Mouse (Mus musculus): Measurements from ENCODE around the gene Ninj1. TPM values are rescaled to one million over a fixed set of nuclear protein-coding genes. Genes with fewer than 3 reads are reported as not detected.

Gene Ninj1
- polyA plus RNA-seq, 1 experiment from 2014 or later: 24.6 TPM

GRCm38 (mm10) chr13:49202556-49202955 lies 15.3 kb downstream of the Ninj1 start:
- H3K9me3 ChIP-seq: no peaks in the 10 kb centered on the region
- H3K4me3 ChIP-seq: no peak overlapping the region
- no peaks in the 10 kb centered on the region for H3K27me3 ChIP-seq
- H3K36me3 ChIP-seq: no peaks in the 10 kb centered on the region
- H3K4me2 ChIP-seq: no peak overlapping the region
- no peak overlapping the region for H3K27ac ChIP-seq (replicated peaks)
- no peak for ATAC-seq (ENCODE audit: low read depth)
- peaks cover 8% of the 10 kb centered on the region; the same call in 1 of the 2 replicates for H3K4me1 ChIP-seq (replicated peaks)
- 91% methylated on average over 7 of the region's 7 CpGs for WGBS
- no peak overlapping the region for H3K9ac ChIP-seq

DNA sequence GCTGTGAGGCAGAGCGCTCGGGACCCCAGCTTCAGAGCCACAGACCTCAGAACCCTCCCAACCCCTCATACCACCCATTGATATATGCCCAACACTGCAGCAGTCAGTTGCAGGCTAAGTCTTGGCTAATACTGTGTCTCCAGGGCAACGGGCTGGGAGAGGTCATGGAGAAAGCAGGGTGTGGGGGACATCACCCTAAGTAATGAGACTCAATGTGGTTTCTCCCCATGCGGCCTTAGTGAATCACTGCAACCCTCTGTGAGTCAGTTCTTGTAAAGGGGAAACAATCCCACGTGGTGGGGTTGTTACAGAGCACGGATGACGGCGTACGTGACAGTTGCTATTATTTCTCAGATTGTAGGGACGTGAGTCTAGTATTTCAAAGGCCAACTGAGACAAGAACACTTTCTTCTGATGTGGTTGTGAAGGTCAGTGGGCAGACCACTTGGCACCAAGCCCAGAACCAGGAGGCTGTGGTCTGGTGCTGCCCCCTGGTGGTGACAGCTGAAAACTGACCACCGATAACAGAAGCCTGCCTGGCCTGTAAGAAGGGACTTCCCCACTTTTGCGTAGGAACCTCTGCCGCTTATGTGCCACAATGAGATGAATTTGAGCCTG lies 18.2 kb downstream of the Ninj1 start:
- Histone ChIP-seq H3K27me3 (no peaks in the 10 kb centered on the region), H3K4me3 (no peak overlapping the region), H3K27ac (replicated peaks) (no peak overlapping the region), H3K9me3 (no peaks in the 10 kb centered on the region), H3K36me3 (no peaks in the 10 kb centered on the region), H3K9ac (no peak overlapping the region), H3K4me2 (no peak overlapping the region), H3K4me1 (replicated peaks) (peaks cover 8% of the 10 kb centered on the region; the same call in 1 of the 2 replicates)
- WGBS: 39% methylated on average over 13 of the region's 13 CpGs
- peak; percentile 49; the same call in 1 of the 2 replicates for ATAC-seq (ENCODE audit: low read depth)

GRCm38 (mm10) chr13:49206341-49206740 lies 19.1 kb downstream of the Ninj1 start:
- 100% methylated on average over 2 of the region's 2 CpGs for WGBS
- ATAC-seq (ENCODE audit: low read depth): no peak
- peak overlapping the region; percentile 8; the same call in 1 of the 2 replicates for H3K9ac ChIP-seq
- no peaks in the 10 kb centered on the region for H3K27me3 ChIP-seq
- no peak overlapping the region for H3K4me2 ChIP-seq
- H3K27ac ChIP-seq (replicated peaks): no peak overlapping the region
- H3K9me3 ChIP-seq: no peaks in the 10 kb centered on the region
- peaks cover 15% of the 10 kb centered on the region for H3K4me1 ChIP-seq (replicated peaks)
- H3K4me3 ChIP-seq: no peak overlapping the region
- H3K36me3 ChIP-seq: no peaks in the 10 kb centered on the region

DNA sequence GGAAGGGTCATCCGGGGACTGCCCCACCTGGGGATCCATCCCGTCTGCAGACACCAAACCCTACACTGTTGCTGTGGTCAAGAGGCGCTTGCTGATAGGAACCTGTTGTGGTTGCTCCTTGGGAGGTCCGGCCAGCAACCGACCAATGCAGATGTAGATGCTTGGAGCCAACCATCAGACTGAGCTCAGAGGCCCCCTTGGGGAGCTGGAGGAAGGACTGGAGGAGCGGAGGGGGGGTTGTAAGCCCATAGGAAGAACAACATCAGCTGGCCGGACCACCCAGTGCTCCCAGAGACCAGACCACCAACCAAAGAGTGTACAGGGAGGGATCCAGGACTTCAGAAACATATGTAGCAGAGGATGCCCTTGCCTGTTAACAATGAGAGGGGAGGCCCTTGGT lies 22.0 kb downstream of the Ninj1 start:
- H3K27me3 ChIP-seq: no peaks in the 10 kb centered on the region; the same call in 1 of the 2 replicates
- H3K4me3 ChIP-seq: no peak overlapping the region
- no peak overlapping the region for H3K4me2 ChIP-seq
- ATAC-seq (ENCODE audit: low read depth): no peak
- H3K36me3 ChIP-seq: no peaks in the 10 kb centered on the region
- H3K9ac ChIP-seq: no peak overlapping the region
- no peaks in the 10 kb centered on the region for H3K9me3 ChIP-seq
- 71% methylated on average over 7 of the region's 7 CpGs for WGBS
- peaks cover 38% of the 10 kb centered on the region for H3K4me1 ChIP-seq (replicated peaks)
- H3K27ac ChIP-seq (replicated peaks): no peak overlapping the region

DNA sequence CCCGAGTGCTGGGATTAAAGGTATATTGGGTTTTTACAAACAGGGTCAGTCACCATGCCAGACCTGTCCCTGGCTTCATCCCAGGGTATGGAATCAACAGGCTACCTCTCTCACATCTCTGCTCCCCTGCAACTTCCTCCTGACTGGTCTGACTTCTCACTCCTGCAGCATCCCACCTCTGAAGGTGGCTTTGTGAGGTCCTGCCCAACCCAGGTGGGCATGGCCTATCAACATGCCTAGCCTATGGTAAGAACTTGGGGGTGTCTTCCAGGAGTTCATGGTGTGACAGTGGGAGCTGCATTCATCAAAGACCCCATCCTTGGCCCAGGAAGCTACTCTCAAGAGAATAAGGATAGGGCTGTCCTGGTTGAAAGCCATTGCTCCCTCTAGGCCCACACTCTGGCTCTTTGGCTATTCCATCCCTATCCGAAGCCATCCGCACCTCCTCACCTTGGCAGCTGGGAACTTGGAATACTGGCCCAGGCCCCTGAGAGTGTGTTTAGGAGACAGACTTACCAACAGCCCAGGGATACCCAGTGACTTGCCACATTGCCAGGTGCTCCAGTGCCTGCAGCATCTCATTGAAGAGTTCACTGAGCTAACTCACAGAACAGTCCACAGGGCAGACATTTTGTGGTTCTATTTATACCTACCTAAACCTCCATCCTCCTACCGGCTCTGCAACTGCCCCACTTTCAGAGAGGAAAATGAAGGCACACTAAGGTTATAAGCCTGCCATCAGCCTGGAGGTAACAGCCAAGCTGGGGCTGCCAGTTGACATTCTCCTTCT lies 25.6 kb downstream of the Ninj1 start:
- H3K4me3 ChIP-seq: no peak overlapping the region
- H3K4me2 ChIP-seq: no peak overlapping the region
- 87% methylated on average over 4 of the region's 4 CpGs for WGBS
- H3K27me3 ChIP-seq: peaks cover 26% of the 10 kb centered on the region
- peak overlapping the region; percentile 68; the same call in 1 of the 2 replicates for H3K27ac ChIP-seq (replicated peaks)
- H3K4me1 ChIP-seq (replicated peaks): peaks cover 48% of the 10 kb centered on the region
- H3K9ac ChIP-seq: no peak overlapping the region
- ATAC-seq (ENCODE audit: low read depth): no peak
- no peaks in the 10 kb centered on the region for H3K36me3 ChIP-seq
- no peaks in the 10 kb centered on the region for H3K9me3 ChIP-seq

DNA sequence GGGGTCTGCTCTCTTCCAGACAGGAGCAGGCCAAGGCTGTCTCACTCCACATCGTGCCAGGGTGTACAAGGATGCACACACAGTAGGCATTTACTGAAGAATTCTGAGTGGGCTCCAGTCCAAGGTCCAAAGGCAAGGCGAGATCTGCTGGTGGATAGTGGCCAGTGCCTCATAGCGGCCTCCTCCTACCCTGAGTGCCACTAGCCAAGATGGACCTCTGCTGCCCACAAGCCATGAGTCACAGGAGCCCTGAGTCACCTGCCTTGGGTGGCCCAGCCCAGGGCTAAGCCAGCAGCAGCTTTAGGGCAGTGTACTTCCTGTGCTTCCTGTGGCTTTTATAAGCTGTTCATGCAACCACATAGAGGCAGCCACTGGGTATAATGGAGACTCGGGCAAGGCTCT lies 26.2 kb downstream of the Ninj1 start:
- ATAC-seq (ENCODE audit: low read depth): no peak
- 0 out of 2 replicates have a peak overlapping the region, but pooled peaks have one; percentile 31 for H3K9ac ChIP-seq
- peak overlapping the region; percentile 68; the same call in 1 of the 2 replicates for H3K27ac ChIP-seq (replicated peaks)

DNA sequence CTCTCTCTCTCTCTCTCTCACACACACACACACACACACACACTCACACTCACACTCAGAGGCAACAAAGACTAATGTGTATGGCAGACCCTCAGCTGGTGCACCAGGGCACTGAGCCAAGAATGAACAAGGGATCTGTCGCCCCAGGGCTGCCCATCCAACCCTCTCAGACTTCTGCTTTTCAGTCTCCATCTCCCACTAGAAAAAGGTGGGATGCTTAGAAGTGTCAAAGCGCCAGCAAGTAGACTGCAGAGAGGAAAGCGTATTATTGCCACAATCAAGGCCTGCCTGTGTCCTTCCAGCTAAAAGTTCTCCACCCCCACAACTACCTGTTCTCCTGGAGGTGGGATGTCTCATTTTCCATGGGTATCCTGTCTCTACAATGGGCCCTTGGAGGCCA lies 27.2 kb downstream of the Ninj1 start:
- Histone ChIP-seq H3K27me3 (peaks cover 26% of the 10 kb centered on the region), H3K9me3 (no peaks in the 10 kb centered on the region), H3K4me3 (peak overlapping the region; percentile 69), H3K36me3 (no peaks in the 10 kb centered on the region), H3K4me2 (peak overlapping the region; percentile 83), H3K27ac (replicated peaks) (peak overlapping the region; percentile 68; the same call in 1 of the 2 replicates), H3K9ac (no peak overlapping the region), H3K4me1 (replicated peaks) (peaks cover 48% of the 10 kb centered on the region)
- WGBS: 64% methylated on average over 3 of the region's 3 CpGs
- ATAC-seq (ENCODE audit: low read depth): no peak

More for the DNA sequence above, 26.2 kb downstream of the Ninj1 start:
- Histone ChIP-seq H3K27me3 (peaks cover 26% of the 10 kb centered on the region), H3K36me3 (no peaks in the 10 kb centered on the region), H3K4me1 (replicated peaks) (peaks cover 48% of the 10 kb centered on the region), H3K4me3 (no peak overlapping the region), H3K9me3 (no peaks in the 10 kb centered on the region), H3K4me2 (0 out of 2 replicates have a peak overlapping the region, but pooled peaks have one; percentile 4)
- WGBS: 61% methylated on average over 4 of the region's 4 CpGs

DNA sequence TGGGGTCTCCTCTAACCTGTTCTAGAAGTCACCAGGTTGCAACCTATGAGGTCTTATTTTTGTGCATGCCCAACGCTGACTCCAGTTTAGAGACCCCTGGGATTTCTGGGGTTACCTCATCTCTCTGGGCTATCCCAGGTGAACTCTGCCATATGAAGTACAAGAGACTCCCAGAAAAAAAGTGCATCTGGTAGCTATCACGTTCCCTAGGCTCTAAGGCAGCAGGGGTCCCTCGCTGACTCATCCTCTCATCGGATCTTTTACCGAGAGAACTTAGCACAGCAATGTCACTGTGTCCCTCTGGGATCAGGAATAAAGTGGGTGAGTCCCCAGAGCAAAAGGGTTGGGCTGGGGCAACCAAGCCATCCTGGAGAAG lies 27.8 kb downstream of the Ninj1 start:
- WGBS: 9% methylated on average over 5 of the region's 5 CpGs
- Histone ChIP-seq H3K4me3 (peak overlapping the region; percentile 69), H3K9me3 (no peaks in the 10 kb centered on the region), H3K36me3 (no peaks in the 10 kb centered on the region), H3K4me2 (peak overlapping the region; percentile 83), H3K27ac (replicated peaks) (peak overlapping the region; percentile 19; the same call in 1 of the 2 replicates), H3K4me1 (replicated peaks) (peaks cover 48% of the 10 kb centered on the region), H3K9ac (peak overlapping the region; percentile 78), H3K27me3 (peaks cover 26% of the 10 kb centered on the region)
- no peak for ATAC-seq (ENCODE audit: low read depth)

DNA sequence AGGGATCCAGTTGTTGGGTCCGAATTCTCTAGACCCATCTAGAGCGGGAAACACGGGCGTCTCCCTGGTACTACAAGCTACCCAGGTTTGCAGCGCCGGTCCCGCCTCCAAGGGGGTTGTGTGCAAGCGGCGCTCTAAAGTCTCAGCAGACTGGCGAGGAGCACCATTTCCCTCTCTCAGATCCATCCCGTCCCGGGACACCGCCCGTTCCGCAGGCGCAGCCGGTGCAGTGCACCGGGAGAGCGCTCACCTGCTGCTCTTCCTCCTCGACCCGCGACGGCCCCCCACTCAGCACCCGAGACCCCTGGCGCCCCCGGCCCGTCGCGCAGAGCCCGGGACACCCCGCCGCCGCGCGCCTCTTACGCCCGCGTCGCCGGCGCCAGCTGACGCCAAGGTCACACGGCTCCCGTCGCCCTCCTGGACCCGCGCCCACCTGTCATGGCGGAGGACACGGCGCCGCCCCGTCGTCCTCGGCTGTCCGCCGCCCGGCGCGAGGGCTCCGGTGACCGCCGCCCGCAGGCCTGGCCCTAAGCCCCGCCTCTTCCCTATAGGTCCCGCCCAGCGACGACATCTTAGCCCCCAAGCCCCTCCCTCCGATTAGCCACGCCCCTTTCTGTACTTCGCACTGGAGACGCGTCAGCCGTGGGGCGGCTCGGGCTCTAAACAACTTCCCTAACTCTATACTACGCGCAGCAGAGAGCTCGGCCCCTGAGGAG lies 28.4 kb downstream of the Ninj1 start, which contains the start of gene Card19:
Gene Card19 (minus strand): TSS at position 534 of the 716 bp plus-strand sequence.
- Histone ChIP-seq H3K27ac (replicated peaks) (peak within 1 kb of the TSS; percentile 19; the same call in 1 of the 2 replicates), H3K4me2 (peak within 1 kb of the TSS; percentile 83), H3K27me3 (peaks cover 26% of the 10 kb centered on the region), H3K4me3 (peak within 1 kb of the TSS; percentile 69), H3K9me3 (no peaks in the 10 kb centered on the region), H3K4me1 (replicated peaks) (peaks cover 48% of the 10 kb centered on the region), H3K9ac (peak within 1 kb of the TSS; percentile 78), H3K36me3 (no peaks in the 10 kb centered on the region)
- WGBS: under 1% methylated on average over 78 of the region's 78 CpGs
- peak; percentile 86 for ATAC-seq (ENCODE audit: low read depth)

DNA sequence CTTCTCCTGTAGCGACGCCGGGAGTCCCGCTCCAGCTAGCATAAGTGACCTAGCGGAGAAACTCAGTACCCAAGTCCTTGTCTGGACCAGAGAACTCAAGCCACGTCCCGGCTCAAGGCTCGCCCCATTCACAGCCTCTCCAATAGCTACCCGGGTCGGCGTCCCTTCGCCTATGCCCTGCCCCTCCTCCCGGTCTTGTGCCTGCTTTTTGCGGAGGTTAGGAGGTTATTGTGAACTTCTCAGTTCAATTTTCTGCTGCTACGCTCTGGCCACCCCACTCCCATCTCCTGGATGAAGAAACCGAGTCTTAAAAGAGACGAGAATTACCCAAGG lies 28.9 kb downstream of the Ninj1 start:
- no peak for ATAC-seq (ENCODE audit: low read depth)
- Histone ChIP-seq H3K9ac (peak overlapping the region; percentile 78), H3K4me2 (peak overlapping the region; percentile 83), H3K9me3 (no peaks in the 10 kb centered on the region), H3K27me3 (peaks cover 26% of the 10 kb centered on the region), H3K4me3 (peak overlapping the region; percentile 69), H3K4me1 (replicated peaks) (peaks cover 43% of the 10 kb centered on the region), H3K36me3 (no peaks in the 10 kb centered on the region), H3K27ac (replicated peaks) (no peak overlapping the region)
- 2% methylated on average over 17 of the region's 17 CpGs for WGBS

DNA sequence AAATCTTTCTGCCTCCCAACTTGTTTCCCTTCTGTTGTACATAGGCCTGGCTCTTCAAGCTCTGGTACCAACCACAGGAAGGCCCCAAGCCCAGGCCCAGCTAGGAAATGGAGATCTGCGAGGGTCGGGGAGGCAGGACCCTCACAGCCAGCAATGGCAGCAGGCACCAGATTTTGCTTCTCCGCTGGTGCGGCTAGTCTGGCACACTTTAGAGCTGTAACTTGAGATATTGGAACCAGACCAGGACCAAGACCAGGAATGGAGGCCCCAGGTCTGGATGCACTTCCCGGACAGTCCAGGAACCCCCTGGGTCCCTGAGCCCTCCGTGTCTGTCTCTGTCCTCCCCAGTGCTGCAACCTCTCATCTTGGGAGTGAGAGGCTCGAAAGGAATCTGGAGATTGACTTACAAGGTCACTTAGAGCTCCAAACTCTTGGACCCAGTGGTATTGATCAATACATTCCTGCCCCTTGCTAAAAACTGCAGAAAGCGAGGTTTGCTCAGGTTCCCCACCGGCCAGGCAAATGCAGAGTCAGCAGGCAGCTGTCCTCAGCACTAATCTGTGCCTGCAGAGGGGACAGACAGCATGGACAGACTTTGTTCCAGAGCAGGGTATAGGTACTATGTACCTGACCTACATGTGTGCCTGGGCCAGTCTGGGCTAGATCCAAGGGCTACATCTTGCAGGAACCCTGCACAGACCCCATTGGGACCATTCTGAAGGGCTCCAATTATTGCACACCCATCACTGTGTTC lies 29.7 kb downstream of the Ninj1 start:
- Histone ChIP-seq H3K9me3 (no peaks in the 10 kb centered on the region), H3K9ac (no peak overlapping the region), H3K4me2 (no peak overlapping the region), H3K27me3 (peaks cover 26% of the 10 kb centered on the region), H3K4me1 (replicated peaks) (peaks cover 35% of the 10 kb centered on the region), H3K4me3 (no peak overlapping the region), H3K27ac (replicated peaks) (no peak overlapping the region), H3K36me3 (no peaks in the 10 kb centered on the region)
- no peak for ATAC-seq (ENCODE audit: low read depth)
- WGBS: 64% methylated on average over 9 of the region's 9 CpGs
